Mouse (Mus musculus) hindbrain, embryonic 15.5 days (tissue): Measurements from ENCODE around the gene Esrra. TPM values are rescaled to one million over a fixed set of nuclear protein-coding genes. Genes with fewer than 3 reads are reported as not detected.

Source experiments
- ATAC-seq: fragments of 200-750 bp; cut with Nextera tagmentation; 2 replicates; pipeline ENCODE4 v1.8.0; 2017; ENCODE audit warnings: low read depth, moderate number of reproducible peaks, moderate TSS enrichment; ENCODE audit not compliant: low FRiP score
- H3K27ac ChIP-seq: fragments of 300-500 bp; sonication (generic); replicated peaks from 2 replicates; pipeline ENCODE4 v1.5.1; 2015; ENCODE audit warnings: mild to moderate bottlenecking, inconsistent platforms
- H3K27me3 ChIP-seq: fragments of 300-500 bp; sonication (generic); 2 replicates; pipeline ENCODE4 v1.6.1; 2015; ENCODE audit warnings: control low read depth, inconsistent platforms
- H3K36me3 ChIP-seq: fragments of 300-500 bp; sonication (generic); 2 replicates; pipeline ENCODE4 v1.6.1; 2015; ENCODE audit warnings: control low read depth, inconsistent platforms
- H3K4me1 ChIP-seq: fragments of 300-500 bp; sonication (generic); replicated peaks from 2 replicates; pipeline ENCODE4 v1.6.1; 2015; ENCODE audit warnings: control low read depth, inconsistent platforms
- H3K4me2 ChIP-seq: fragments of 300-500 bp; sonication (generic); 2 replicates; pipeline ENCODE4 v1.6.1; 2015; ENCODE audit warnings: moderate library complexity, mild to moderate bottlenecking, inconsistent platforms
- H3K4me3 ChIP-seq: fragments of 300-500 bp; sonication (generic); 2 replicates; pipeline ENCODE4 v1.5.1; 2015; ENCODE audit warnings: mild to moderate bottlenecking, inconsistent platforms
- H3K9ac ChIP-seq: fragments of 300-500 bp; sonication (generic); 2 replicates; pipeline ENCODE4 v1.6.1; 2015; ENCODE audit warnings: inconsistent platforms
- H3K9me3 ChIP-seq: fragments of 300-500 bp; sonication (generic); 2 replicates; pipeline ENCODE4 v1.6.1; 2016; ENCODE audit warnings: control low read depth, inconsistent platforms
- WGBS: fragments of 180-500 bp; shearing (Covaris S2); methylation state at CpG from one replicate; pipeline ENCODE4 v1.1.7; 2015; 5-methylcytosine and 5-hydroxymethylcytosine counted together
- microRNA-seq: library from miRNA; unstranded; fragments of <30 nt; microRNA quantifications from one replicate; pipeline ENCODE4, GENCODE M21; 2016
- polyA plus RNA-seq: library from polyadenylated mRNA; unstranded; fragments of >200 nt; fragmentation: Nextera tagmentation; extraction: Ambion mirVana; gene quantifications from 2 replicates; pipeline ENCODE4 v1.2.1, GENCODE M21; 2015

Gene Esrra
- polyA plus RNA-seq, 1 experiment from 2014 or later: 18.7 TPM

GRCm38 (mm10) chr19:6871574-6872271 lies 49.9 kb downstream of the Esrra start:
- Histone ChIP-seq H3K27ac (no peak overlapping the region), H3K4me2 (no peak overlapping the region), H3K27me3 (no peaks in the 10 kb centered on the region), H3K9ac (no peak overlapping the region), H3K4me3 (no peak overlapping the region), H3K9me3 (no peaks in the 10 kb centered on the region), H3K4me1 (no peaks in the 10 kb centered on the region), H3K36me3 (no peaks in the 10 kb centered on the region)
- no peak for ATAC-seq
- 72% methylated on average over 5 of the region's 5 CpGs for WGBS

DNA sequence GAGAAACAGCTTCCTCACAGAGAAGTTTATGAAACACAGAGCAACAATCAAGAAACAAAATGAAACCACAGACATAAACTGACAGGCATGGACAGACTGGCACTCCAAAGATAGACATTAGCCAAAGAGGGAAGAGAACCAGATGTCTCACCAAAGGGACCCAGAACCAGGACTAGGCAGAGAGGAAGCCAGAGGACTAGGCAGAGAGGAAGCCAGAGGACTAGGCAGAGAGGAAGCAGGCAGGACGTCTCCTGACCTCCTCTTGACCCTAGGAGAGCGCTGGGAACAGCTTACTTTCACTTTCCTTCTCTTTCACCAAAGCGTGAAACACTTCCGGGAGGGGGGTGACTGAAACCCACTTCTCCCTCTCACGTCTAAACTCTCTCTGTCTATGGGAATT lies 52.3 kb downstream of the Esrra start:
- no peak for ATAC-seq
- Histone ChIP-seq H3K4me1 (no peaks in the 10 kb centered on the region), H3K4me3 (no peak overlapping the region), H3K27ac (no peak overlapping the region), H3K36me3 (no peaks in the 10 kb centered on the region), H3K4me2 (no peak overlapping the region), H3K9me3 (no peaks in the 10 kb centered on the region), H3K27me3 (no peaks in the 10 kb centered on the region), H3K9ac (no peak overlapping the region)
- 13% methylated on average over 5 of the region's 5 CpGs for WGBS

DNA sequence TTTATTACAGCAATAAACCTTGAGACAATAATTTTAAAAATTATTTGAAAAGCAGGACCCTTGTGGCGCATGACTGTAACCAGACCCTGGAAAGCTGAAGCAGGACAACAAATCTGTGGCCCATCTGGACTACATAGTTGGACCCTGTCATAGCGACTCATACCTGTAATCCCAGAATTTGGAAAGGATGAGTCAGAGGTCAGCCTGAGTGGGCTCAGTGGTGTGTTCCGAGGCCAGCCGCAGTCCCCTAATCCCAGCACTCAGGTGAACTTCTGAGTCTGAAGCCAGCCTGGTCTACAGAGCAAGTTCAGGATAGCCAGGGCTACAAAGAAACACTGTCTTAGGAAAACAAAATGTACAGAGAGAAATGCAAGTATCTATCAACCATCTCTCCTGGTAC lies 60.2 kb downstream of the Esrra start:
- Histone ChIP-seq H3K4me2 (no peak overlapping the region), H3K4me3 (no peak overlapping the region), H3K27ac (no peak overlapping the region), H3K27me3 (no peaks in the 10 kb centered on the region), H3K9ac (no peak overlapping the region), H3K9me3 (no peaks in the 10 kb centered on the region), H3K4me1 (peaks cover 6% of the 10 kb centered on the region; the same call in 1 of the 2 replicates), H3K36me3 (no peaks in the 10 kb centered on the region)
- WGBS: 97% methylated on average over 4 of the region's 4 CpGs
- ATAC-seq: no peak

Small RNAs within 50 kb of the gene (microRNA-seq; reads per million reads assigned to microRNA genes)
- gene Mir6990: 2.6 reads per million, percentile 9 among the genes with 10 or more reads in this experiment

Other genes with a start within 250 kb of the Esrra start
- gene Rps6ka4, start 81.2 kb downstream of the Esrra start, polyA plus RNA-seq: 13.3 and 15.8 TPM in 2 replicates
- gene Ccdc88b, start 63.6 kb downstream of the Esrra start, polyA plus RNA-seq: 0.79 and 1.1 TPM in 2 replicates
- gene Trmt112, start 12.1 kb downstream of the Esrra start, polyA plus RNA-seq: 104 TPM in 2 replicates
- 375 and 392 TPM in 2 replicates for gene Prdx5, start 11.7 kb downstream of the Esrra start, polyA plus RNA-seq
- 2.0 and 3.1 TPM in 2 replicates for gene Catsperz, start 3.6 kb upstream of the Esrra start, polyA plus RNA-seq
- 9.0 and 13.1 TPM in 2 replicates for gene Kcnk4, start 12.7 kb upstream of the Esrra start, polyA plus RNA-seq
- gene Bad, start 20.0 kb upstream of the Esrra start, polyA plus RNA-seq: 90.1 and 99.1 TPM in 2 replicates
- gene Gpr137, start 20.7 kb upstream of the Esrra start, polyA plus RNA-seq: 64.0 and 79.2 TPM in 2 replicates
- gene Ppp1r14b, start 53.2 kb upstream of the Esrra start, polyA plus RNA-seq: 210 and 211 TPM in 2 replicates
- 13.6 and 14.0 TPM in 2 replicates for gene Plcb3, start 54.7 kb upstream of the Esrra start, polyA plus RNA-seq
- gene Fkbp2, start 58.7 kb upstream of the Esrra start, polyA plus RNA-seq: 147 and 160 TPM in 2 replicates
- 63.9 and 67.5 TPM in 2 replicates for gene Vegfb, start 65.8 kb upstream of the Esrra start, polyA plus RNA-seq
- gene Dnajc4, start 70.8 kb upstream of the Esrra start, polyA plus RNA-seq: 23.7 and 24.2 TPM in 2 replicates
- gene Nudt22, start 74.3 kb upstream of the Esrra start, polyA plus RNA-seq: 22.8 and 23.9 TPM in 2 replicates
- 21.5 and 21.8 TPM in 2 replicates for gene Trpt1, start 74.3 kb upstream of the Esrra start, polyA plus RNA-seq
- 4.5 and 5.2 TPM in 2 replicates for gene Fermt3, start 97.7 kb upstream of the Esrra start, polyA plus RNA-seq
- gene Stip1, start 118.2 kb upstream of the Esrra start, polyA plus RNA-seq: 218 and 229 TPM in 2 replicates
- gene Macrod1, start 135.0 kb upstream of the Esrra start, polyA plus RNA-seq: 5.5 and 6.1 TPM in 2 replicates
- gene Flrt1, start 183.9 kb upstream of the Esrra start, polyA plus RNA-seq: 9.8 and 11.1 TPM in 2 replicates